ENCODE assay signal across 19 mouse cellular contexts in genomic region chr15:99531146-99531545, GRCm38 (mm10). TPM values are rescaled to one million over a fixed set of nuclear protein-coding genes. Genes with fewer than 3 reads are reported as not detected.
DNase-seq lines count a peak whose midpoint lies in the region; ATAC-seq lines count a peak whose summit lies in the region.
"Had no signal": no experiment of that assay in that cellular context is flagged by ENCODE, and none has a peak within 500 bp of the region (broad histone marks: within the 10 kb centered on the region; RNA-seq: fewer than 3 reads in every experiment).

No protein-coding gene starts in this region.

- no peak for DNase-seq in forebrain, embryonic 11.5 days (ENCODE audit: low spot score)
- DNase-seq in ES-CJ7 (ENCODE audit: low read depth, low spot score), result peak; percentile 40
- DNase-seq in cerebellum, postnatal 10 days, result peak; percentile 58 to 60
- DNase-seq in thymus, postnatal 10 days (ENCODE audit: low spot score in 2 of 2), result peak; percentile 39 to 49
- no peak for DNase-seq in heart, postnatal 4 days
- no peak for DNase-seq in ovary, postnatal 14 days (ENCODE audit: low spot score)
- DNase-seq in lung, postnatal 25 days (ENCODE audit: low spot score), result no peak
- DNase-seq: heart, postnatal 36 days; lung, adult 2 months had no signal

- H3K27ac ChIP-seq in forebrain, embryonic 12.5 days, result no peak overlapping the region
- no peak overlapping the region for H3K27ac ChIP-seq in forebrain, embryonic 11.5 days (ENCODE audit: low read depth, low read length)
- H3K27ac ChIP-seq: limb, embryonic 15.5 days; neural tube, embryonic 15.5 days had no signal

- 47% methylated on average over 6 of the region's 6 CpGs for WGBS in forebrain, embryonic 12.5 days
- 46% methylated on average over 6 of the region's 6 CpGs for WGBS in forebrain, embryonic 11.5 days

- H3K4me1 ChIP-seq in forebrain, embryonic 12.5 days, result peaks cover 11% of the 10 kb centered on the region
- H3K4me1 ChIP-seq in forebrain, embryonic 11.5 days (replicated peaks; ENCODE audit: control insufficient read depth, insufficient read depth, low read length), result peaks cover 7% of the 10 kb centered on the region; the same call in 1 of the 2 replicates

- peak overlapping the region; percentile 21; the same call in 1 of the 2 replicates for H3K9ac ChIP-seq in forebrain, embryonic 12.5 days
- no peak overlapping the region for H3K9ac ChIP-seq in forebrain, embryonic 11.5 days (ENCODE audit: low read length)
- H3K9ac ChIP-seq: limb, embryonic 15.5 days; neural tube, embryonic 15.5 days had no signal

- H3K4me2 ChIP-seq in forebrain, embryonic 12.5 days, result no peak overlapping the region
- H3K4me2 ChIP-seq in forebrain, embryonic 11.5 days (ENCODE audit: low read depth, low read length, severe bottlenecking), result no peak overlapping the region
- H3K4me2 ChIP-seq: limb, embryonic 15.5 days; neural tube, embryonic 15.5 days had no signal

- peaks cover 25% of the 10 kb centered on the region for H3K27me3 ChIP-seq in forebrain, embryonic 12.5 days
- H3K27me3 ChIP-seq in forebrain, embryonic 11.5 days (ENCODE audit: control insufficient read depth, insufficient read depth, low read length), result no peaks in the 10 kb centered on the region
- H3K27me3 ChIP-seq: neural tube, embryonic 15.5 days had no signal

- H3K4me3 ChIP-seq in forebrain, embryonic 12.5 days (replicated peaks), result no peak overlapping the region
- H3K4me3 ChIP-seq in forebrain, embryonic 11.5 days (ENCODE audit: low read depth, low read length), result no peak overlapping the region
- H3K4me3 ChIP-seq: limb, embryonic 15.5 days; megakaryocyte, embryonic 14.5 days; neural tube, embryonic 15.5 days had no signal

- H3K9me3 ChIP-seq in forebrain, embryonic 12.5 days, result no peaks in the 10 kb centered on the region
- no peaks in the 10 kb centered on the region for H3K9me3 ChIP-seq in forebrain, embryonic 11.5 days (ENCODE audit: control insufficient read depth, low read length)
- H3K9me3 ChIP-seq: limb, embryonic 15.5 days; megakaryocyte, embryonic 14.5 days; neural tube, embryonic 15.5 days had no signal

- ATAC-seq in forebrain, embryonic 12.5 days (ENCODE audit: low FRiP score), result no peak
- ATAC-seq in forebrain, embryonic 11.5 days (replicated peaks; ENCODE audit: low FRiP score), result no peak
- ATAC-seq: forebrain, embryonic 14.5 days had no signal

- no peaks in the 10 kb centered on the region for H3K36me3 ChIP-seq in forebrain, embryonic 12.5 days (replicated peaks)
- no peaks in the 10 kb centered on the region for H3K36me3 ChIP-seq in forebrain, embryonic 11.5 days (ENCODE audit: control insufficient read depth, insufficient read depth, low read length)
- H3K36me3 ChIP-seq: limb, embryonic 15.5 days; neural tube, embryonic 15.5 days had no signal

RNA-seq across cellular contexts. Expression of gene Faim2, which starts 3.2 kb away (rescaled TPM):
- polyA plus RNA-seq in forebrain, embryonic 12.5 days (2016; fragmentation: Nextera tagmentation; extraction: Ambion mirVana), result 1.6 and 1.9 TPM in 2 replicates
- polyA plus RNA-seq in forebrain, embryonic 11.5 days (2014; fragmentation: Nextera tagmentation; extraction: Ambion mirVana), result 0.21 and 0.95 TPM in 2 replicates
- not detected for total RNA-seq in heart, postnatal 4 days (2021)
- total RNA-seq: monocyte, adult 5-6 weeks had no signal

RNA-seq across cellular contexts. Expression of gene Aqp2, which starts 47.7 kb away (rescaled TPM):
- not detected in 2 replicates for polyA plus RNA-seq in forebrain, embryonic 12.5 days (2016; fragmentation: Nextera tagmentation; extraction: Ambion mirVana)
- not detected in 2 replicates for polyA plus RNA-seq in forebrain, embryonic 11.5 days (2014; fragmentation: Nextera tagmentation; extraction: Ambion mirVana)
- total RNA-seq in heart, postnatal 4 days (2021), result not detected
- total RNA-seq: gastrocnemius, adult 8-10 months; heart, adult 8-10 months; heart, postnatal 36 days; monocyte, adult 5-6 weeks had no signal
- polyA plus RNA-seq: forebrain, embryonic 14.5 days; intestine, embryonic 14.5 days; large intestine, adult 2 months; limb, embryonic 15.5 days; neural tube, embryonic 15.5 days had no signal

RNA-seq across cellular contexts. Expression of gene Bcdin3d, which starts 56.6 kb away (rescaled TPM):
- polyA plus RNA-seq in forebrain, embryonic 12.5 days (2016; fragmentation: Nextera tagmentation; extraction: Ambion mirVana), result 21.5 and 25.0 TPM in 2 replicates
- 20.0 and 21.5 TPM in 2 replicates for polyA plus RNA-seq in forebrain, embryonic 11.5 days (2014; fragmentation: Nextera tagmentation; extraction: Ambion mirVana)
- total RNA-seq in heart, postnatal 4 days (2021), result 1 to 10 TPM; 4.9 to 5.0 TPM

RNA-seq across cellular contexts. Expression of gene Aqp5, which starts 59.4 kb away (rescaled TPM):
- polyA plus RNA-seq in forebrain, embryonic 12.5 days (2016; fragmentation: Nextera tagmentation; extraction: Ambion mirVana), result 0.22 and 0.69 TPM in 2 replicates
- 0.17 TPM in 1 of 2 replicates, not detected in the other for polyA plus RNA-seq in forebrain, embryonic 11.5 days (2014; fragmentation: Nextera tagmentation; extraction: Ambion mirVana)
- total RNA-seq in heart, postnatal 4 days (2021), result under 1 TPM in 1 of 2 experiments, not detected in 1; 0.57 TPM
- total RNA-seq: gastrocnemius, adult 8-10 months; heart, postnatal 36 days; monocyte, adult 5-6 weeks had no signal

Comparison
In these comparisons a context has a peak if more than half of its experiments do, and no peak if none do; other contexts are left out.
1. DNase-seq: peak in ES-CJ7 (single experiment), cerebellum, postnatal 10 days (2 of 2) and thymus, postnatal 10 days (2 of 2); none in forebrain, embryonic 11.5 days (single experiment), heart, postnatal 4 days (single experiment), ovary, postnatal 14 days (single experiment) and lung, postnatal 25 days (single experiment).